Mouse (Mus musculus) stomach, embryonic 16.5 days (tissue): Measurements from ENCODE around the gene Hdgf. TPM values are rescaled to one million over a fixed set of nuclear protein-coding genes. Genes with fewer than 3 reads are reported as not detected.

Source experiments
- ATAC-seq: fragments of 200-750 bp; cut with Nextera tagmentation; 2 replicates; pipeline ENCODE4 v1.8.0; 2017; ENCODE audit warnings: moderate number of reproducible peaks, moderate TSS enrichment; ENCODE audit not compliant: insufficient read depth, low FRiP score
- H3K27ac ChIP-seq: fragments of 300-500 bp; sonication (generic); 2 replicates; pipeline ENCODE4 v1.5.1; 2014; ENCODE audit warnings: low read length
- H3K27me3 ChIP-seq: fragments of 300-500 bp; sonication (generic); 2 replicates; pipeline ENCODE4 v1.6.1; 2014; ENCODE audit warnings: low read length, control low read depth, mixed read lengths; ENCODE audit not compliant: control insufficient read depth, insufficient read depth
- H3K36me3 ChIP-seq: fragments of 300-500 bp; sonication (generic); 2 replicates; pipeline ENCODE4 v1.6.1; 2014; ENCODE audit warnings: low read length; ENCODE audit not compliant: control insufficient read depth, insufficient read depth
- H3K4me1 ChIP-seq: fragments of 300-500 bp; sonication (generic); 2 replicates; pipeline ENCODE4 v1.6.1; 2014; ENCODE audit warnings: low read length, control low read depth, mixed read lengths; ENCODE audit not compliant: control insufficient read depth, insufficient read depth
- H3K4me2 ChIP-seq: fragments of 300-500 bp; sonication (generic); 2 replicates; pipeline ENCODE4 v1.6.1; 2014; ENCODE audit warnings: low read depth, low read length, mixed read lengths
- H3K4me3 ChIP-seq: fragments of 300-500 bp; sonication (generic); replicated peaks from 2 replicates; pipeline ENCODE4 v1.5.1; 2014; ENCODE audit warnings: mild to moderate bottlenecking, low read length
- H3K9ac ChIP-seq: fragments of 300-500 bp; sonication (generic); 2 replicates; pipeline ENCODE4 v1.6.1; 2014; ENCODE audit warnings: low read length
- H3K9me3 ChIP-seq: fragments of 300-500 bp; sonication (generic); replicated peaks from 2 replicates; pipeline ENCODE4 v1.6.1; 2016; ENCODE audit warnings: low read length, control low read depth; ENCODE audit not compliant: control insufficient read depth
- WGBS: fragments of 180-500 bp; shearing (Covaris S2); extraction: QIAGEN DNeasy Blood & Tissue Kit; methylation state at CpG from one replicate; pipeline ENCODE4 v1.1.7; 2014; 5-methylcytosine and 5-hydroxymethylcytosine counted together
- polyA plus RNA-seq: library from polyadenylated mRNA; unstranded; fragments of >200 nt; fragmentation: Nextera tagmentation; extraction: Ambion mirVana; gene quantifications from 2 replicates; pipeline ENCODE4 v1.2.1, GENCODE M21; 2015

The Hdgf gene
- polyA plus RNA-seq, 1 experiment from 2014 or later, result 83.1 TPM

GRCm38 (mm10) chr3:87906601-87906980 is 470 bp downstream of the Hdgf start:
- peaks cover 38% of the 10 kb centered on the region for H3K4me1 ChIP-seq
- H3K4me2 ChIP-seq, result peak overlapping the region; percentile 86
- peak; percentile 4 for ATAC-seq
- WGBS, result under 1% methylated on average over 37 of the region's 47 CpGs
- H3K9me3 ChIP-seq, result no peaks in the 10 kb centered on the region
- H3K36me3 ChIP-seq, result no peaks in the 10 kb centered on the region
- H3K27ac ChIP-seq, result peak overlapping the region; percentile 95
- no peaks in the 10 kb centered on the region for H3K27me3 ChIP-seq
- H3K4me3 ChIP-seq, result peak overlapping the region; percentile 98
- peak overlapping the region; percentile 99 for H3K9ac ChIP-seq

DNA sequence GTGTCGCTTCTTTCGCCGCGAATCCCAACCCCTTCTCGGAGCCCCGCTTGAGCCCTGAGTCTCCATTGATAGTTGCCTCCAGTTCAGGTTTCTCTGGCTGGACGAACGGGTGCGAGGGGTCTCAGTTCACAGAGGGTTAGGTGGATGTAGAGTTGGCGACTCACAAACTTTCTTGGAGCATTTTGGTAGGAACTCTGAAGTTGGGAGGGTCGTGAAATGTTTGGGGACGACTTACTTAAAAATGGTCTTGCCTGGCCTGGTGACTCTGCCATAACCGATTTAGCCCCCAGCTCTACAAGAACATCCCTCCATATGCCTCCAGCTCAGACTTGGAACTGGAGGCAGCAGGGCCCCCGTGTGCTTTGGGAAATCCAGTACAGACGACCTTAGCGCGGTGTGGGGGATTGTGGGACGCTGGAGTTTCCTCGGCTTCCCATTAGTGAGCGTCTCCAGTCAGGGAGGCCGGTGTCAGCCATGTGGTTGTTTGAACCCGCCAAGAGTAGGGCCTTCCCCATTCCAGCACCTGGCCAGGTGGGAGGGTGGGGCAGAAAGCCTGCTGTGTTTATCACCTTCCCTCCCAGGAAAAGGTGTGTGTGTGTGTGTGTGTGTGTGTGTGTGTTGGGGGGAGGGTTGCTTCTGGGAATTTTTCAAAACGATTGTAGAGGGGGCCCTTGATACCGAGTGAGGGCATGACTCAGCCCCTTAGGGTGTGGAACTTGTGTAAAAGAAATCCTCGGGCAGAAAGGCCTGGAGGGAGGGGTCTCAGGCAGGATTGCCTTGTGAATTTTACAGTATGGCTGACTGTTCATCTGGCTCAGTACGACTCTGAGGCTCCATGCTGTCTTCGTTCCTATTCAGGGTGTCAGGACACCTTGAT is 1.1 kb downstream of the Hdgf start:
- peak overlapping the region; percentile 99 for H3K9ac ChIP-seq
- H3K36me3 ChIP-seq, result no peaks in the 10 kb centered on the region
- WGBS, result under 1% methylated on average over 27 of the region's 27 CpGs
- H3K4me3 ChIP-seq, result peak overlapping the region; percentile 98
- peak; percentile 35; the same call in 1 of the 2 replicates for ATAC-seq
- peak overlapping the region; percentile 86 for H3K4me2 ChIP-seq
- no peaks in the 10 kb centered on the region for H3K27me3 ChIP-seq
- peaks cover 43% of the 10 kb centered on the region for H3K4me1 ChIP-seq
- H3K27ac ChIP-seq, result peak overlapping the region; percentile 95
- no peaks in the 10 kb centered on the region for H3K9me3 ChIP-seq

DNA sequence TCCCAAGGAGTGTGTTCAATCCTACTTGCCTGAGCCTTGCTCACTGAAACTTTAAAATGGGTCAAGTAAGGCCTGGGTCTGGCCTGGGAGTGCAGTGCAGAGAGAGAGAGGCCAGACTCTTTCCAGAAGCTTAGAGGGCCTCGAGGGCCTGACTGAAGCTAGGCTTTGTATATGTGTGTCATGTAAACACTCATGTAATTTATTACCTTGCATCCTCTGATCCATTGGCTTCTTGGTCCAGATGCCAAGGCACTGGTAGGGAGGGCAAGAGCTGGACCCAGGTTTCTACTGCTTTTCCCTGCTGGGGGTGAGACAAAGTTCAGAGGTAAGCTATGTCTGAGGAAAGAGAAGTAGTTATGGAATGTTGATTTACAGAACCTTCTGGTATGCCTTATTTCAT is 1.8 kb downstream of the Hdgf start:
- Histone ChIP-seq H3K9ac (peak overlapping the region; percentile 99), H3K27ac (peak overlapping the region; percentile 95), H3K27me3 (no peaks in the 10 kb centered on the region), H3K4me2 (peak overlapping the region; percentile 86), H3K36me3 (peaks cover under 1% of the 10 kb centered on the region; the same call in 1 of the 2 replicates), H3K4me1 (peaks cover 43% of the 10 kb centered on the region), H3K9me3 (no peaks in the 10 kb centered on the region), H3K4me3 (peak overlapping the region; percentile 98)
- no peak for ATAC-seq
- WGBS, result 0% methylated on average over 1 of the region's 1 CpGs

GRCm38 (mm10) chr3:87909381-87909780 is 3.3 kb downstream of the Hdgf start:
- peak overlapping the region; percentile 95 for H3K27ac ChIP-seq
- H3K4me3 ChIP-seq, result peak overlapping the region; percentile 43; the same call in 1 of the 2 replicates
- H3K4me1 ChIP-seq, result peaks cover 43% of the 10 kb centered on the region
- H3K27me3 ChIP-seq, result no peaks in the 10 kb centered on the region
- no peaks in the 10 kb centered on the region for H3K9me3 ChIP-seq
- ATAC-seq, result no peak
- 88% methylated on average over 2 of the region's 2 CpGs for WGBS
- peaks cover 15% of the 10 kb centered on the region for H3K36me3 ChIP-seq
- peak overlapping the region; percentile 62 for H3K4me2 ChIP-seq
- H3K9ac ChIP-seq, result peak overlapping the region; percentile 62

- Histone ChIP-seq H3K9ac (peak overlapping the region; percentile 62), H3K27ac (peak overlapping the region; percentile 95), H3K36me3 (peaks cover 19% of the 10 kb centered on the region), H3K4me3 (peak overlapping the region; percentile 43), H3K9me3 (no peaks in the 10 kb centered on the region), H3K4me2 (peak overlapping the region; percentile 62), H3K4me1 (peaks cover 43% of the 10 kb centered on the region), H3K27me3 (no peaks in the 10 kb centered on the region)
- WGBS, result 8% methylated on average over 4 of the region's 4 CpGs
- ATAC-seq, result no peak
Measured at GRCm38 (mm10) chr3:87909874-87910273, 3.8 kb downstream of the Hdgf start.

DNA sequence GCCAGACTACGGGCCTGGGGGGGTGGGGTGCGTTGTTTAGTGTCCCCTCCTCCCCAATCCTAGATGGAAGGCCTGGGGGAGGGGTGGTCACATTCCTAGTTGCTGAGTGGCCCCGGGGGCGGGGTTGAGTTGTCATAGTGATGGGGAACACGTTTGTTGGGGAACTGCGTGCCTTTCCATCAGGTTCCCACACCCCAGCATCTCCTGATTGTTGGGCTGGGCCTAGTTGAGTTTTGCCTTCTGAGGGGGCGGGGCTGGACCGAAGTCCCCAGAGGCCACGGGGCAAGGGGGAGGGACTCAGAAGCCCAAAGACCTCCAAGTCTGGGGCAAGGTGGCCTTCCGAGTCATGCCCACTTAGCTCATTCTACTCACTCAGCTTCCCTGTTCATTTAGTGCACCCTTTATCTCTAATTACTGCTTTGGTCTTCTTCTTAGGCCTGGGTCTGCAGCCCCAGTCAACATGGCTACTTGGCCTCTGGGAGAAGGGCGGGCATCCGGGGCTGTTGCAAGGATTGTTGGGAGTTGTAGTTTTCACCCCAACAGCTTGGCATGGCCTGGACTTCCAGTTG is 4.5 kb downstream of the Hdgf start:
- peak overlapping the region; percentile 62 for H3K4me2 ChIP-seq
- no peaks in the 10 kb centered on the region for H3K27me3 ChIP-seq
- peak overlapping the region; percentile 95 for H3K27ac ChIP-seq
- ATAC-seq, result peak; percentile 37
- WGBS, result 10% methylated on average over 12 of the region's 12 CpGs
- peak overlapping the region; percentile 43 for H3K4me3 ChIP-seq
- peak overlapping the region; percentile 62 for H3K9ac ChIP-seq
- H3K4me1 ChIP-seq, result peaks cover 43% of the 10 kb centered on the region
- H3K9me3 ChIP-seq, result no peaks in the 10 kb centered on the region
- peaks cover 22% of the 10 kb centered on the region for H3K36me3 ChIP-seq

DNA sequence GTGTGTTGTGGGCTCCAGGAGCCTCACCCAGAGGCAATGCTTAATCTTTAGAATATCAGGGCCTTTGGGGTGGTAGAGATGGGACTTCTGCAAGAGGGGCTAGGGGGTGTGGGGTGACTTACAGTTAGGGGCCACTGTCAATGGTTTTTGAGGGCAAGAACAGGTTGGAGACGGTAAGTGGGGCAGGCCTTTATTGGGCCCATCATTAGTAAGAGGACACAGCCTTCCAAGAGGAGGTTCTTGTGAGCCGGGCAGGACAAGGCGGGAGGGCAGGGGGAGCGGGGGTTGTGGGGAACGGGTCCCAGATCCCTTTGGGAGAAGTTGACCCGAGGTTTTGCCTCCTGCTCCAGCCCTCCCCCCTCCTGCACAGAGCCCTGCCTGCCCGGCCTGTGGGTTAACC is 7.4 kb downstream of the Hdgf start:
- no peak overlapping the region for H3K4me2 ChIP-seq
- H3K27ac ChIP-seq, result no peak overlapping the region
- 81% methylated on average over 7 of the region's 7 CpGs for WGBS
- no peaks in the 10 kb centered on the region for H3K9me3 ChIP-seq
- peaks cover 34% of the 10 kb centered on the region for H3K4me1 ChIP-seq
- no peaks in the 10 kb centered on the region for H3K27me3 ChIP-seq
- H3K4me3 ChIP-seq, result no peak overlapping the region
- ATAC-seq, result no peak
- peaks cover 31% of the 10 kb centered on the region for H3K36me3 ChIP-seq
- no peak overlapping the region for H3K9ac ChIP-seq

DNA sequence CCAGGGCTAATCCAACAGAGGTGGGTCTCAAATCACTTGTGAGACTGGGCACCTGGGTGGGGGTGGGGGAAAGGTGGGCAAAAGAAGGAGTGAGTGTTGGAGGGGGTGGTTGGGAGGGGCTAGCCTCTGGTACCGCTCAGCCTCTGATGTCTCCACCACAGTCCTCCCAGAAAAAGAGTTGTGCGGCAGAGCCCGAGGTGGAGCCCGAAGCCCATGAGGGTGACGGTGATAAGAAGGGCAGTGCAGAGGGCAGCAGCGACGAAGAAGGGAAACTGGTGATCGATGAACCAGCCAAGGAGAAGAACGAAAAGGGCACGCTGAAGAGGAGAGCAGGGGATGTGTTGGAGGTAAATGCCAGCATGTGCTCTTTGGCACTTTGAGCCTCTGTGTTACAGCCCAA is 7.8 kb downstream of the Hdgf start:
- WGBS, result 89% methylated on average over 10 of the region's 10 CpGs
- H3K36me3 ChIP-seq, result peaks cover 31% of the 10 kb centered on the region
- peaks cover 32% of the 10 kb centered on the region for H3K4me1 ChIP-seq
- ATAC-seq, result no peak
- no peaks in the 10 kb centered on the region for H3K9me3 ChIP-seq
- no peak overlapping the region for H3K9ac ChIP-seq
- no peaks in the 10 kb centered on the region for H3K27me3 ChIP-seq
- H3K4me3 ChIP-seq, result no peak overlapping the region
- H3K4me2 ChIP-seq, result no peak overlapping the region
- no peak overlapping the region for H3K27ac ChIP-seq

- Histone ChIP-seq H3K4me2 (no peak overlapping the region), H3K9ac (no peak overlapping the region), H3K4me3 (no peak overlapping the region), H3K27ac (no peak overlapping the region), H3K9me3 (no peaks in the 10 kb centered on the region), H3K27me3 (no peaks in the 10 kb centered on the region), H3K4me1 (peaks cover 7% of the 10 kb centered on the region; the same call in 1 of the 2 replicates), H3K36me3 (peaks cover 35% of the 10 kb centered on the region)
- WGBS, result 79% methylated on average over 1 of the region's 1 CpGs
- no peak for ATAC-seq
Measured at GRCm38 (mm10) chr3:87916990-87917389, 10.9 kb downstream of the Hdgf start.
